Mouse (Mus musculus) left cerebral cortex, adult 2 months (tissue): ENCODE measurements around the gene Gm49450. TPM values are rescaled to one million over a fixed set of nuclear protein-coding genes. Genes with fewer than 3 reads are reported as not detected.
A peak's percentile ranks its signal among the peaks of the same experiment; 100 is the strongest.
"Not testable (repeated sequence)": the region's sequence is repeated elsewhere in the genome, so short reads cannot be mapped to it uniquely, and the experiment has no call there.

Source experiments
- DNase-seq, 2 experiments: peaks; one replicate each; pipeline ENCODE4 v3.0.0; 2021 to 2022; ENCODE audit warnings: low spot score in 2 of 2, mixed read lengths in 1 of 2; ENCODE audit errors: extremely low spot score in 1 of 2
- H3K27ac ChIP-seq: fragments of 200-600 bp; 2 replicates; pipeline ENCODE4 v1.8.1; 2022
- H3K4me3 ChIP-seq: fragments of 200-600 bp; 2 replicates; pipeline ENCODE4 v1.8.1; 2022
- CTCF ChIP-seq: fragments of 200-600 bp; IDR thresholded peaks from 2 replicates; pipeline ENCODE4 v1.8.1; 2022; ENCODE audit warnings: antibody characterized with exemption, mild to moderate bottlenecking, moderate library complexity
- intact Hi-C: fragments of 180-260 bp; cut with DNase I; formaldehyde crosslinking; loops from one replicate; pipeline ENCODE4 v1.15.1; 2025
- total RNA-seq, 2 experiments: library from RNA; stranded (reverse); gene quantifications; 2 replicates each; pipeline ENCODE4 v1.2.3; 2021

Gm49450 gene
- total RNA-seq, 2 experiments from 2014 or later: not detected

GRCm38 (mm10) chr15:98930017-98930734 is 23.2 kb downstream of the Gm49450 start:
- no peak overlapping the region for H3K27ac ChIP-seq
- TF ChIP-seq CTCF: no peak
- no peak overlapping the region for H3K4me3 ChIP-seq
- DNase-seq: no peak
- intact Hi-C loops: no loop called here

GRCm38 (mm10) chr15:98928598-98929240 is 24.6 kb downstream of the Gm49450 start:
- peak overlapping the region; percentile 30; the same call in 1 of the 2 replicates for H3K27ac ChIP-seq

GRCm38 (mm10) chr15:98927566-98927965 is 25.8 kb downstream of the Gm49450 start:
- DNase-seq: no peak
- no peak overlapping the region for H3K27ac ChIP-seq
- no peak overlapping the region for H3K4me3 ChIP-seq
- intact Hi-C loops: no loop called here
- no peak for TF ChIP-seq CTCF

More at GRCm38 (mm10) chr15:98928598-98929240, 24.6 kb downstream of the Gm49450 start:
- TF ChIP-seq CTCF: peak; percentile 74
- peak; percentile 60 to 65 for DNase-seq
- intact Hi-C loops: loop anchor here (1.0 to 2.0 kb wide), 2 partner anchors 36 to 52 kb away; no protein-coding TSS in a partner anchor
- no peak overlapping the region for H3K4me3 ChIP-seq

GRCm38 (mm10) chr15:98924682-98925081 is 28.7 kb downstream of the Gm49450 start:
- DNase-seq: no peak
- intact Hi-C loops: no loop called here
- H3K4me3 ChIP-seq: no peak overlapping the region
- TF ChIP-seq CTCF: no peak
- H3K27ac ChIP-seq: no peak overlapping the region

- H3K27ac ChIP-seq: no peak overlapping the region
- H3K4me3 ChIP-seq: no peak overlapping the region
- DNase-seq: no peak
- no peak for TF ChIP-seq CTCF
- intact Hi-C loops: no loop called here
These were observed 30.3 kb downstream of the Gm49450 start for GRCm38 (mm10) chr15:98923031-98923537.

GRCm38 (mm10) chr15:98922581-98922980 is 30.8 kb downstream of the Gm49450 start:
- no peak for TF ChIP-seq CTCF
- no peak for DNase-seq
- Histone ChIP-seq H3K27ac (no peak overlapping the region), H3K4me3 (no peak overlapping the region)
- intact Hi-C loops: no loop called here

GRCm38 (mm10) chr15:98921510-98921909 is 31.8 kb downstream of the Gm49450 start:
- no peak overlapping the region for H3K27ac ChIP-seq
- intact Hi-C loops: no loop called here
- H3K4me3 ChIP-seq: no peak overlapping the region
- DNase-seq: no peak
- no peak for TF ChIP-seq CTCF

- intact Hi-C loops: loop anchor here (5.0 to 10.0 kb wide), 2 partner anchors 36 to 376 kb away; partner anchors contain the start of genes Fam186b and Prpf40b
- H3K27ac ChIP-seq: peak overlapping the region; percentile 89
- H3K4me3 ChIP-seq: peak overlapping the region; percentile 57
- DNase-seq: not testable (repeated sequence)
These were observed 34.9 kb downstream of the Gm49450 start for GRCm38 (mm10) chr15:98918499-98918895.

- peak within 1 kb of the TSS; percentile 57 for H3K4me3 ChIP-seq
- DNase-seq: peak; percentile 98 to 99
- H3K27ac ChIP-seq: peak within 1 kb of the TSS; percentile 89
- intact Hi-C loops: loop anchor here (5.0 to 10.0 kb wide), 2 partner anchors 36 to 377 kb away; partner anchors contain the start of genes Fam186b and Prpf40b
- TF ChIP-seq CTCF: no peak
These were observed 35.5 kb downstream of the Gm49450 start, which contains the start of gene Lmbr1l for GRCm38 (mm10) chr15:98917538-98918498. Lmbr1l (minus strand) TSS chr15:98918231.

- TF ChIP-seq CTCF: no peak
- Histone ChIP-seq H3K27ac (peak overlapping the region; percentile 89; the same call in 1 of the 2 replicates), H3K4me3 (peak overlapping the region; percentile 57)
- intact Hi-C loops: loop anchor here (5.0 to 10.0 kb wide), 2 partner anchors 35 to 378 kb away; partner anchors contain the start of genes Fam186b and Prpf40b
- DNase-seq: no peak
These were observed 36.3 kb downstream of the Gm49450 start for GRCm38 (mm10) chr15:98917091-98917490.

- intact Hi-C loops: loop anchor here (5.0 to 10.0 kb wide), 2 partner anchors 34 to 379 kb away; partner anchors contain the start of genes Fam186b and Prpf40b
- Histone ChIP-seq H3K4me3 (no peak overlapping the region), H3K27ac (no peak overlapping the region)
- TF ChIP-seq CTCF: no peak
- no peak for DNase-seq
These were observed 37.3 kb downstream of the Gm49450 start for GRCm38 (mm10) chr15:98916016-98916415.
